Mouse (Mus musculus) granulocyte monocyte progenitor cell, adult 5-6 weeks (primary cell): ENCODE measurements around the gene Tfec. TPM values are rescaled to one million over a fixed set of nuclear protein-coding genes. Genes with fewer than 3 reads are reported as not detected.

Experiments
- ATAC-seq: replicated peaks from 2 replicates; pipeline ENCODE4 v1.8.0; 2016; ENCODE audit warnings: mild to moderate bottlenecking, moderate TSS enrichment, inconsistent platforms; ENCODE audit not compliant: poor library complexity, severe bottlenecking
- total RNA-seq, 2 experiments: library from RNA; stranded (forward) in 1 of 2; stranded (reverse) in 1 of 2; fragments of 200-712, 200-1000 nt in 1 of 2; fragments of >200 nt in 1 of 2; fragmentation: Nextera tagmentation in 1 of 2; gene quantifications; 2 replicates each; pipeline ENCODE4 v1.2.3; 2014 to 2017

Tfec gene
- total RNA-seq, 2 experiments from 2014 or later = 99.3 to 129 TPM

DNA sequence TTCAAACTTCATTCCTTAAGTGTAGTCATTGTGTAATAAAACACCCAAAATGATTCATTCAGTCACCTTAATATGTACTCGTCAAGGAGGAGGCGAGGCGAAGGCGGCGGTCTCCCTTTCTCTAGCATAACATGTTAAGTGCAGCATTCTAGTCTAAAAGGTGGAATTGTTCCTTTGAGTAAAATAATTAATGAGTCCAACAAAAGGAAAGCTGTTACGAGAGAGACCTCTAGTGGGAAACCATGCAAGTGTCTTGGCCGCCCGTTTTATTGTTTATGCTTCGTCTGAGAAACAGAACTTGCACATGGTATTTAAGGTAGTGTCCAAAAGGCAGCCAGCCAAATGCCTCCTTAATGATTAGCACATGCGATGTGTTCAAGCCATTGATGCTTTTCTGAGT, 100.6 kb downstream of the Tfec start:
- ATAC-seq = peak; percentile 35

DNA sequence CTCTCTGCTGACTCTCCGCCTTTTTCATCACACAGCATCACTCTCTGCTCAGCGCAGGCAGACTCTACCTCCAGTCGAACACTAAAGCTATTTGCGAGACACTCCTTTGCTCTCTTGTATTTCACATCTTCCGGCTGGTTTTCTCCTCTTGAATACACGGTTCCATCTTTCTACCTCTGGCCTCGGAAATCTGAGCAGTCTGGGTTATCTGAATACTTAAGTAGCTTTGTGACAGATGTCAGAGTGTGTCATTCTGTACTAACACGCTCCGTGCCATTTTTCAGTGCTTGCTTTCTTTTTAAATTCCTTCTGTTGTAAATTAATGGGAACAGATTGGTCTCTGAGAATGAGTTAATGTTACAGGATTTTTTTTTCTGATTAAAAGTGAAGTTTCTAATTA, 101.3 kb downstream of the Tfec start:
- ATAC-seq = no peak

DNA sequence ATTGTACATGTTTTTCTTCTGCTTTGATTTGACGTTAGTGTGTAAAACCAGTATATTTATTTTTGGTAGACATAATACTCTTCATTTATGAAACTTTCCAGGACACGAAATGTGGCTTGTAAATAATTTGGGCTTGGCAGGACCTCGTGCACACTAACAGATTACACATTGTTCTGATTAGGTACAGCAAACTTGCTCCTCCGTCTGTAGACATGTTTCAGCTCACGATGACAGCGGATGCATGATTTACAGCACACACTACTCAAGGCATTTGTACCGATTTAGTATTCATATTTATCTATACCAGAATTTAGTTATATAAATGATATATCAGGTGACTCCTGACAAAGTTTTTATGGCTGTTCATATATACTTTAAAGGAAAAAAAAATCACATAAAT, 104.2 kb downstream of the Tfec start:
- ATAC-seq = no peak

DNA sequence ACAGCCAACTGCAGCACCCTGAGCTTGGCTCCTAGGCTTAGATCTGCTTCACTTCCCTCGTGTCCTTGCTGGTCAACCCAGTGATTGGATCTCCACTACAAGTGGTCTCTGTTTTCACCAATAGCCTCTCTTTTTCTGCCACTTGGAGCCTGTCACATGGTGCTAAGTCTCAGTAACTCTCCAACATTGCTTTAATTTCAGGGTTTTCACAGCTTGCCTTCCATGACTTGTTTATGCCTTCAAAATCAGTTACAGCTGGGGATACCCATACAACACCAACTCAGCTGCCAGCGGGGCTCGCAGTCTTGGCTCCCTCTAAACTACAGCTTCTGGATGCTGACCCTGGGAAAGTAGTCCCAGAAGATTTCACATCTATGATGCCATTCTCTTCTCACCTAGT, 113.1 kb downstream of the Tfec start:
- no peak for ATAC-seq

Other genes with a start within 250 kb of the Tfec start
- 27.5 and 37.4 TPM in 2 replicates for gene Tes, start 166.7 kb upstream of the Tfec start, total RNA-seq (2014; fragmentation: Nextera tagmentation)
- gene Tes, start 166.7 kb upstream of the Tfec start, total RNA-seq (2017) = 40.0 and 47.5 TPM in 2 replicates